Mouse (Mus musculus): ENCODE measurements at regions not wholly inside any gene's neighbourhood (a gene's known extent, or its start where the extent isn't known, plus 50 kb on each side); places are given as distances from the start of the nearest gene placed in this dataset.
"Not testable (repeated sequence)": the region's sequence is repeated elsewhere in the genome, so short reads cannot be mapped to it uniquely, and the experiment has no call there.

GRCm38 (mm10) chr2:44513080-44513724 lies 414.3 kb downstream of the Gtdc1 start:
- no peak for DNase-seq

- DNase-seq: no peak
Measured at GRCm38 (mm10) chr2:44512334-44512733, 415.1 kb downstream of the Gtdc1 start.

DNA sequence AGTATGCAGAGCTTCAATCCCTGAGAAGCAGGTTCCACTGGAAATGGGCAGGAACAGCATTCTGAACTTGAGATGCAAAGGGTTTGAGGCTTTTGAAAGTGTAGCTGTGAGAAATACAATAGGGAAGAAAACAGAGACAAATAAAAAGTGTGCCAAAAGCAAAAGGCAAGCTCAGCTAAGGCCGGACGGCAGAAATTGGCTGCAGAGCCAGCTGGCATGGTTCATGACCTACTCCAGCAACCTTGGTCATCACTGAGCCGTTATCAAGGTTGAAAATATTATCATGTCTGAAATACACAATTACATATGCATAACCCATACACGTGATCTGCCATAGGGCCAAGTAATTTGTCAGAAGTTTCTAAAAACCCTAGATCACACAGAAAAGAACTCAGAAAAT lies 418.4 kb downstream of the Gtdc1 start:
- no peak for DNase-seq

DNA sequence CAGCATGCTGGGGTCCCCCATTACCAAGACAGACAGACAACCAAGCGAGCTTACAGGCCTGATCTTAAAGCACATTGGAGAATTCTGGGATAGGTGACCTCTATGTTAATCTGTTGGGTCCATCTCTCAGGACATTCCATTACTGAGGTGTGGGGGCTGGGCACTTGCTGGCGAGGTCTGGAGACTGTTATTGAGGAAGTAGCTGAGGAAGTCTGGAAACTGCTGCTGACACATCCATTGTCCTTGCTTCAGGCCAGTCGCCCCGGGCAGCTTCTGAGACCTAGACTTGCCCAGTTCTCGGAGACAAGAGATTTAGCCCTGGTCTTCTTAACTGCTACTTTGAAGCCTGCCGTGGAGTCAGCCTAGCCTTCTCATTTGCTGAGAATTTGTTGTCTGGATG lies 423.2 kb downstream of the Gtdc1 start:
- no peak for DNase-seq

GRCm38 (mm10) chr2:44490806-44491205 lies 436.7 kb downstream of the Gtdc1 start:
- DNase-seq: not testable (repeated sequence)

DNA sequence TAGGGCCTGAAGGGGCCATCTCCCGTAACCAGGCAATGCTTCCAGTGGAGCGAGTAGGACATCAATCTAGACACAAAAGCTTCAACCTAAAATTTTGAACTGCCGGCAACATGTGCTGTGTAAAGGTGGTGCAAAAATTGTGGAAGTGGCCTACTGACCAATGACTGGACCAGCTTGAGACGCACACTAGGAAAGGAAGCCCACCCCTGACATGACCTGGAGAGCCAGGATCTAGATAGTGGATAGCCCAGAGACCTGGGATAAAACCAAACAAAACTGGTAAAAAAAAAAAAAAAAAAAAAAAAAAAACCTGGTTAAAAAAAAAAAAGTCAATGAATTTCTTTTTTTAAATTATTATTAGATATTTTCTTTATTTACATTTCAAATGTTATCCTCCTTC lies 437.2 kb downstream of the Gtdc1 start:
- no peak for DNase-seq

- DNase-seq: no peak
Measured at GRCm38 (mm10) chr2:44485880-44486279, 441.6 kb downstream of the Gtdc1 start.

DNA sequence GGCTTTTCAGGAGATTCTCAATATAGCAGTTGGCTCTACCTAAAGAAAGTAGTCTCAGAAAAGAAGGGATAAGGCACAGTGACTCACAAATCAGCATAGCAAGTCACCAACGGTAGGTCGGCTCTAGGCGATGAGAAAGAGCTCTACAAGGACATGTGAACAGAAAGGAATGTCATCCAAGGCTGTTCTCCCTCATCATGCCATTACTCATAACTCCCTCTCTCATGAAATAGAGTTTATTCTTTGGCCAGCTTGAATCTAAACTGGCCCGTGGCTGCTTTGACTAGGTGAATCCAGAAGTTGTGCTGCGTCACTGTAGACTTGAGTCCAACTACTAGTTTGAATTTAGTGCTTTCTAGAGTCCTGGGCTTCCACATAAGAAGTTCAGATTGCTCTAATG lies 447.7 kb downstream of the Gtdc1 start:
- no peak for DNase-seq

- no peak for DNase-seq
Measured at GRCm38 (mm10) chr2:44475456-44475855, 452.0 kb downstream of the Gtdc1 start.

GRCm38 (mm10) chr2:44474653-44475052 lies 452.8 kb downstream of the Gtdc1 start:
- DNase-seq: no peak

DNA sequence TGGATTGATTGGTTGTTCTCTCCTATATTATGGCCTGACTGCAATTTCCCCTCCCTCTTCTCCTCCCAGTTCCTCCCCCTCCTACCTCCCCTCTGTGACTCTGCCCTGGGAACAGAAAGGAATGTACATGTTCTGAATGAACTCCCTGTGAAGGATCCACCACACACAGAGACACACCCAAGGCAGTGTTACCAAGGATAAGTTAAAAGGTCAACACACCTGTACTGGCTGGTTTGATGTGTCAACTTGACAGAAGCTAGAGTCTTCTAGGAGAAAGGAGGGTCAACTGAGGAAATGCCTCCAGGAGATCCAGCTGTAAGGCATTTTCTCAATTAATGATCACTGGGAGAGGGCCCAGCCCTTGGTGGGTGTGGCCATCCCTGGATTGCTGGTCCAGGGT lies 456.1 kb downstream of the Gtdc1 start:
- DNase-seq: no peak

DNA sequence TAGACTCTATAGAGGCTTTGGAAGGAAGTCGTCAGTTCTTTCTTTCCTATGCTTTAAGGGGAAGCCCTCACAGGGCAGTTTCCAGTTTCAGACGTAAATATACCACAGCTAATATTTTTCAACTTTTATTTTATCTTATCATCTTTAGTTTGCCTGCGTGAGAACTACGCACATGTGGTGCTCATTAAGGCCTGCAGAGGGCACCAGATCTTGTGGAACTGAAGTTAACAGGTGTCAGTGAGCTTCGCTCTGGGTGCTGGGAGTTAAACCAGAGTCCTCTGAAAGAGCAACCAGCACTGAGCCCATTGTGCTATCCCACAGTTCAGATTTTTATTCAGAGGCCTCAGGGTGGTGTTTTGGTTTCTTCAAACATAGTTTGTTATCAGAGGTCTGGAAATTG lies 456.5 kb downstream of the Gtdc1 start:
- DNase-seq: no peak

DNA sequence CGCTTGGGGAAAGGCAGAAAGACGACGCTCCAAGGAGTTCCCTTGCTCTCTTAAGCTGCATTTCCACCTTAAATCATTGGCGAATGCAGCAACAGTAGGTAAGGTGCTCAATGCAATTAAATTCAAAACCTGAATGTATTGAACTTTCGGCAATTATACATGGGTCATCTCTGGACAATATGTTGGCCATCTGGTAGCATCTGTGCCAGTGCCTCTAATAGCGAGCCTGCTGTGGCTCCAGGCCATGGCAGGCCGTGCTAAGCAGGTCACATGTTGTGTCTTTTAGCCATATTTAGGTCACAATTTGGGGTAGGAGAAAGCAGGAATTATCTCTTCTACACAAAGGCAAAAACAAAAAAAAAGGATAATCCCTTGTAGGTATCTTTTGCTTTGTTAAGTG lies 462.8 kb downstream of the Gtdc1 start:
- peak; percentile 26 for DNase-seq

DNA sequence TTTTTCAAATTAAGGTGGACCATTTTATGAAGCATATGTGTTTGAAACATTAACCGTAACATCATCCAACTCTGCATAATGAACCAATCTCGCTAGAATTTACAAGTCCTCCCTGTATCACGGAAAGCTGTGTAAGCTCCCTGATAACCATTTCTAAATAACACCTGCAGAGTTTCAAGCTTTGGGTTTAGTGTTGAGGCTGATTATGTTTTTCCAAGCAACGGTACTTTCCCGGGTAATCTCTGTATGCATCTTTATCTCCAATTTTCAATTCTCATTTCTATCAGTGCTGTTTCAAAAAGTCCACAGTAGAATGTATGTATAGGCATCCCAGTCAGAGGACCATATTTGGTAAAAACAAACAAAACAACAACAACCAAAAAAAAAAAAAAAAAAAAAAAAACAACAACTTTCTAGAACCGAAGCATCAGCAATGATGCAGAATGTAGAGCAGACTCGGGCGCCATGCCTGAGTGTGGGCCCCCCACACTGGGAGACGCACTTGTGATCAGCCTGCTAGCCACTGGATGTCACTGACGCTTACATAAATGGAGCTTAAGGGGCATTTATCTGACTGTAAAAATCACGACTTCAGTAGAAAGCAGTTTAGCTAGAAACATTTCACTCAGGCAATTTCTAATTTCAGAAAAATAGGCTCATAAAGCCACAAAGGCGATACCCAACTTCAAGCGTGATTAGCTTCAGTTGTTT lies 464.7 kb downstream of the Gtdc1 start:
- no peak for DNase-seq

DNA sequence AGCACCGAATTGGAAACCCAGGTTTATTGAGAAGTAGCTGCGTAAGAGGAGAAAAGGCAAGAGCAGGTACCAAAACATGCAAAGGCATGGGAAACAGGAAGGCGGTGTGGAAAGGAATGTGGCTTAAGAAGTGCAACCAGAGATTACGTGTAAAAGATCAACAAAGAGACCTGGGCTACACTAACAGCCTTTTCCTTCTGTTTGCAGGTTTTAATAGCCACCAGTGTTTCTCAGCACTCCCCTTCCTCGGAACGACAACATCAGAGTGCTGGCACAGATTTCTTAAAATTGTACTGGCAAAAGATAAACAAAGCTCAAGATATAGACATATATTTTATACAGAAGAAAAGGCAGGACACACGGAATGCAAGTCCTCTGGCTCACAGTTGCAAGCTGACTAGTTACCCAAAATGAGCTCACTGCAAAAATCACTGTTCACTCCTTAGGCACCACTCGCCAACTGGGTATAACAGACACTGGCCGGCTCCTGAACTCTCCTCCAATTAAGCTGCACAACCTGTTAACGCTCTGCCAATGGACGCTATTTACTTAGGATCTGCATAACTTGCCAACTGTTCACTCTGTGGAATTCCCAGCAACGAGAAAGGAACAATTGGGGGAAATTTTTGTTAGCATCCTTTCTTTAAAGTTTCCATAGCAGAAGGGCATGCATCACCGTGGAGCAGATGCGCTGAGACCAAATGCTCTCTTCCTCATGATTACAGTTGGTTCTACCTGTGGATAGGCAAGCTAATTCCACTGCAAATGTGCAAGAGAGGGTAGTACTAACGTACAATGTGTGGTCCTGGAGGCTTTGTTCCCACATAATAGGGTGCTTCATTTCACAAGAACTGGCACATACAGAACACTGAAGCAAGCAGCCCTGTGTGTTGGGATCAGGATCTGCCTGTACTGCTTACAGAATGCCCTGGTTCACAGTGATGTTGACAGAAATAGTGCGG lies 465.9 kb downstream of the Gtdc1 start:
- no peak for DNase-seq

- no peak for DNase-seq
Measured at GRCm38 (mm10) chr2:44449471-44449870, 478.0 kb downstream of the Gtdc1 start.

Data from cerebellum, adult 11 months (tissue).